ENCODE assay signal across 8 mouse cellular contexts in the genomic region with DNA sequence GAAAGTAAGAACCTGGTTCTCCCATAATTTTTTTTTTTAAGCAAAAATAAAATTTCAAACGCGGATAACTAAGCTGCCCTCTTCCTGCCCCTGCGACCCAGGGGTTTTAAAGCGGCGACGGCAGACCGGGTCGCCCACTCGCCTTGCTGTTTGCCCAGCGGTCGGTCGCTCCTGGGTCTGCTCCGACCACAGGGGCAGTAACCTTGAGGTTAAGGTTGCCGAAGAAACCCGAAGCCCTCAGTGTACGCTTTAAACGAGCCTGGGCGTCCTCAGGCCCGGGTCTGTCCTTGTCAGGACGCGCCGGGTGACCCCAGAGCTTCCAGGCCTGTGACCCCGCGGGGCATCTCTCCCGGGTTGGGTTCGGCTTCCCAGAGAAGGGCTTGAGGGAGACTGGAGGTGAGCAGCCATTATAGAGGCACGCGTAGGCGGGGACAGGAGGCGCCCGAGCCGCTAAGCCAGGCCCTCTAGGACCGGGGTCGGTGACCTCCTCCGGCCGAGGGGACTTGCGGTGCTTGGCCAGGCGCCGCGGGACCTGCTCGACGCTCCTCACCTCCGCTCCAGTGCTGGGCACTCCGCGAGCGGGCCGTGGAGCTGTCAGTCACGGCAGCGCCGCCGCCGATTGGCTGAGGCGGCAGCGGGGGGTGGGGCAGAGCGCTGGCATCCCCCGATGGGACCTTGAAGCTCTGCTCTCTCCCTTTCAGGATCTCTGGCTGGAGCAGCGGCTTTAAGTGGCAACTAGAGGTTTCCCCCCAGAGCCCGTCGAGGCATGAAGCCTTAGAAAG.
DNase-seq lines count a peak whose midpoint lies in the region; ATAC-seq and TF ChIP-seq lines count a peak whose summit lies in the region.

No protein-coding gene starts in this region.

- H3K4me3 ChIP-seq in intestine, postnatal 0 days (ENCODE audit: low read depth, low read length), result peak overlapping the region; percentile 38
- peak overlapping the region; percentile 55 for H3K4me3 ChIP-seq in midbrain, embryonic 11.5 days (ENCODE audit: low read depth, low read length)

- peak overlapping the region; percentile 86 for H3K27ac ChIP-seq in intestine, postnatal 0 days (ENCODE audit: low read depth, low read length)
- no peak overlapping the region for H3K27ac ChIP-seq in midbrain, embryonic 11.5 days (ENCODE audit: low read depth, low read length)

- H3K27me3 ChIP-seq in intestine, postnatal 0 days (replicated peaks; ENCODE audit: control insufficient read depth, insufficient read depth, low read length), result no peaks in the 10 kb centered on the region
- H3K27me3 ChIP-seq in midbrain, embryonic 11.5 days (ENCODE audit: control insufficient read depth, insufficient read depth, low read length), result peaks cover 3% of the 10 kb centered on the region; the same call in 1 of the 2 replicates

- peak overlapping the region; percentile 46 for H3K9ac ChIP-seq in intestine, postnatal 0 days (ENCODE audit: low read depth, low read length)
- H3K9ac ChIP-seq in midbrain, embryonic 11.5 days (ENCODE audit: low read length), result peak overlapping the region; percentile 69

- peak overlapping the region; percentile 78 for H3K4me2 ChIP-seq in intestine, postnatal 0 days (replicated peaks; ENCODE audit: low read depth)
- peak overlapping the region; percentile 98 for H3K4me2 ChIP-seq in midbrain, embryonic 11.5 days

- WGBS in intestine, postnatal 0 days, result under 1% methylated on average over 59 of the region's 59 CpGs
- under 1% methylated on average over 58 of the region's 59 CpGs for WGBS in midbrain, embryonic 11.5 days

- peaks cover 4% of the 10 kb centered on the region; the same call in 1 of the 2 replicates for H3K4me1 ChIP-seq in intestine, postnatal 0 days (replicated peaks; ENCODE audit: control insufficient read depth, insufficient read depth, low read length)
- H3K4me1 ChIP-seq in midbrain, embryonic 11.5 days (ENCODE audit: control insufficient read depth, insufficient read depth, low read length), result peaks cover 24% of the 10 kb centered on the region

- peak; percentile 99 for DNase-seq in adrenal gland, postnatal 10 days
- DNase-seq in embryo, embryonic 9.5 days (ENCODE audit: extremely low spot score), result peak; percentile 96
- DNase-seq in gastrocnemius, postnatal 4 days (ENCODE audit: low spot score in 2 of 2), result peak; percentile 87 to 90
- DNase-seq in left cerebral cortex, postnatal 4 days, result peak; percentile 93
- peak; percentile 100 for DNase-seq in midbrain, embryonic 11.5 days (ENCODE audit: low spot score, missing footprints)
- peak; percentile 92 for DNase-seq in right cerebral cortex, postnatal 4 days
- DNase-seq in yolk sac, embryonic 10.5 days (ENCODE audit: low spot score), result peak; percentile 94

- intact Hi-C loops in left cerebral cortex, postnatal 4 days (cut with DNase I), result no loop called here

- no peak for TF ChIP-seq CTCF in intestine, postnatal 0 days (IDR thresholded peaks at IDR 0.05; ENCODE audit: low read depth)

- peak; percentile 84 for ATAC-seq in intestine, postnatal 0 days
- peak; percentile 94 for ATAC-seq in midbrain, embryonic 11.5 days (ENCODE audit: low FRiP score)

- H3K36me3 ChIP-seq in intestine, postnatal 0 days (ENCODE audit: control insufficient read depth, insufficient read depth), result no peaks in the 10 kb centered on the region
- H3K36me3 ChIP-seq in midbrain, embryonic 11.5 days (ENCODE audit: control insufficient read depth, insufficient read depth, low read length), result no peaks in the 10 kb centered on the region

- no peaks in the 10 kb centered on the region for H3K9me3 ChIP-seq in intestine, postnatal 0 days (ENCODE audit: control insufficient read depth)
- H3K9me3 ChIP-seq in midbrain, embryonic 11.5 days (ENCODE audit: control insufficient read depth, low read length), result no peaks in the 10 kb centered on the region
